Mouse (Mus musculus) Patski (cell line): ENCODE measurements at regions not wholly inside any gene's neighbourhood (a gene's known extent, or its start where the extent isn't known, plus 50 kb on each side); places are given as distances from the start of the nearest gene placed in this dataset.

ENCODE experiments used
- ATAC-seq: fragments of 100-300 bp; one replicate; pipeline ENCODE4 v1.8.0; 2021
- CTCF ChIA-PET: fragments of 350-600 bp; sonication (Branson Sonifier 250); formaldehyde crosslinking; loops from one replicate; lab custom pipeline; 2022; ENCODE audit warnings: inconsistent platforms; lab: Charles Lee
- POLR2A ChIA-PET: fragments of 350-600 bp; sonication (Branson Sonifier 250); formaldehyde crosslinking; loops from one replicate; lab custom pipeline; 2022; ENCODE audit warnings: antibody characterized with exemption, inconsistent platforms; lab: Charles Lee
- DNase-seq: peaks from one replicate; pipeline ENCODE4 v3.0.0-alpha.2; 2011; ENCODE audit warnings: low read depth, low spot score
- H3K27me3 ChIP-seq: fragments of 371-371 bp; one replicate; pipeline ENCODE4 v1.5.1; 2021
- CTCF ChIP-seq: fragments of 100-300 bp; IDR thresholded peaks from one replicate; pipeline ENCODE4 v1.5.1; 2021
- in situ Hi-C: fragments of 300-500 bp; cut with MboI; formaldehyde crosslinking; loops from 3 replicates; pipeline ENCODE4 v1.11.1; 2018; ENCODE audit warnings: low pct_unique_long_range_greater_than_20kb, mixed read lengths

DNA sequence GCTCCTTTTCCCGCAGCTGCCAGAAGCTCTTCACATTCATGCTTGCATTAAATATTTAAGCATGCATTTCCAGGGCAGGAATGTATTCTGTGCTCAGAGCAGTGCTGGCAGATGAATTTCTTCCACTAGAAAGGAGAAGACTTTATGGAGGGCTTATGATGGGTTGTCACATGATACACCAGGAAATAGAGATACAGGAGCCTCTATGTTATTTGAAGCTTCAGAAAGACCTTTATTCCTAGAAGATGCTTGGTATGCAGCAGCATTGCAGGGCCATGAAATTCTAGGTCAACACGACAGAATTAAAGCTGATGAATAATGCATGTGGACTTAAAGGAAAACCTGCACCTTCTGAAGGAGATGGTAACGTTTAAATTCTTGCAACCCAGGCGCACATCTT lies 212.1 kb downstream of the Adgrg6 start:
- TF ChIP-seq CTCF, result no peak
- ChIA-PET CTCF (interaction anchor here (1.0 to 3.0 kb wide), 3 partner anchors 11 to 58 kb away, joined by 4 to 8 read pairs (median 4); no protein-coding TSS in a partner anchor), POLR2A (interaction anchor here (0.6 kb wide), 1 partner anchor 448 kb away, joined by 3 read pairs; no protein-coding TSS in a partner anchor)
- in situ Hi-C loops, result no loop called here
- DNase-seq (no peak), ATAC-seq (no peak)
- peaks cover 8% of the 10 kb centered on the region for H3K27me3 ChIP-seq

- peak; percentile 96 for DNase-seq
- CTCF ChIA-PET, result interaction anchor here (1.0 to 3.0 kb wide), 4 partner anchors 10 to 58 kb away, joined by 3 to 8 read pairs (median 4); no protein-coding TSS in a partner anchor
- POLR2A ChIA-PET, result no interaction called here
- TF ChIP-seq CTCF, result peak; percentile 67
- in situ Hi-C loops, result no loop called here
- H3K27me3 ChIP-seq, result peaks cover 6% of the 10 kb centered on the region
- peak; percentile 98 for ATAC-seq
Observed at GRCm38 (mm10) chr10:14332688-14333117, 212.8 kb downstream of the Adgrg6 start.

DNA sequence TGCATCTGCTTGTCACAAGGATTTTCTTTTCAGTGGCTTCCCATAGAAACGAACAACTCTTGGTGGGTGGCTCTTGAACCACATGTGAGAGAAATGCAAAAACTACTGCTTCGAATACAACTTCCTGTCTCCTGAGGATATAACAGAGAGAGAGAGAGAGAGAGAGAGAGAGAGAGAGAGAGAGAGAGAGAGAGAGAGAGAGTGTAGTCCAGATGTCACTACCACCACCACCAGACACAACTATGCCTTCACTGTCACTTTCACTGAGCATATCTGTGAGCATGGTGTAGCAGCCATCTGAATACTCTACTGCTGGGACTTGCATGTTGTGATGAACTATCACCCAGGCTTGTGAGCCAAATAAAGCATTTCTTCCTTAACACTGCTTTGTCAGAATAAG lies 216.6 kb downstream of the Adgrg6 start:
- ATAC-seq, result no peak
- POLR2A ChIA-PET, result no interaction called here
- in situ Hi-C loops, result loop anchor here (5.0 to 10.0 kb wide), 2 partner anchors 124 to 352 kb away; no protein-coding TSS in a partner anchor

DNA sequence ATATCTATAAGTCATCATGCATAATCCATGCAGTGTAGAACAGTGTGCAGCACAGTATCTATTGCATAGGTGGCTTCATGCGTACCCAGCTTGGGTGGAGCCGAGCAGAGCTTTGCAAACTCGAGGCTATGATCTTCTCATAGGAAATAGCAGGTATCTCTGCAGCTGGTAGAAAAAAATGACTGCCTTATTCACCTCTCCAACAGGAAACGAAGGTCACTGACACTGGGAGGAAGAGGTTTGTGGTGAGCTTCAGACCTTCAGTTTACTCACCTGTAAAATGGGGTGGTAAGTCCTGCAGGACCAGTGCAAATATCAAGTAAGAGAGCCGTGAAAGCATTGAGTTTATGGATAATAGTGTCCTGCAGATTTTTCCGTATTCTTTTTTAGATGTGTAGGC lies 219.2 kb downstream of the Adgrg6 start:
- CTCF ChIA-PET, result no interaction called here
- in situ Hi-C loops, result loop anchor here (5.0 to 10.0 kb wide), 2 partner anchors 121 to 349 kb away; no protein-coding TSS in a partner anchor
- ATAC-seq, result no peak

More for the DNA sequence above, 216.6 kb downstream of the Adgrg6 start:
- CTCF ChIA-PET, result no interaction called here
- DNase-seq, result no peak
- H3K27me3 ChIP-seq, result no peaks in the 10 kb centered on the region
- TF ChIP-seq CTCF, result no peak

GRCm38 (mm10) chr10:14321503-14321902 lies 224.0 kb downstream of the Adgrg6 start:
- ATAC-seq (no peak), DNase-seq (no peak)
- in situ Hi-C loops, result loop anchor here (5.0 to 10.0 kb wide), 3 partner anchors 66 to 749 kb away; no protein-coding TSS in a partner anchor
- H3K27me3 ChIP-seq, result no peaks in the 10 kb centered on the region
- POLR2A ChIA-PET, result interaction anchor here (0.6 kb wide), 1 partner anchor 219 kb away, joined by 6 read pairs; no protein-coding TSS in a partner anchor
- TF ChIP-seq CTCF, result peak; percentile 89
- CTCF ChIA-PET, result interaction anchor here (2.0 kb wide), 1 partner anchor 12 kb away, joined by 8 read pairs; no protein-coding TSS in a partner anchor

More for the DNA sequence above, 219.2 kb downstream of the Adgrg6 start:
- POLR2A ChIA-PET, result no interaction called here
- H3K27me3 ChIP-seq, result no peaks in the 10 kb centered on the region
- DNase-seq, result no peak
- no peak for TF ChIP-seq CTCF

DNA sequence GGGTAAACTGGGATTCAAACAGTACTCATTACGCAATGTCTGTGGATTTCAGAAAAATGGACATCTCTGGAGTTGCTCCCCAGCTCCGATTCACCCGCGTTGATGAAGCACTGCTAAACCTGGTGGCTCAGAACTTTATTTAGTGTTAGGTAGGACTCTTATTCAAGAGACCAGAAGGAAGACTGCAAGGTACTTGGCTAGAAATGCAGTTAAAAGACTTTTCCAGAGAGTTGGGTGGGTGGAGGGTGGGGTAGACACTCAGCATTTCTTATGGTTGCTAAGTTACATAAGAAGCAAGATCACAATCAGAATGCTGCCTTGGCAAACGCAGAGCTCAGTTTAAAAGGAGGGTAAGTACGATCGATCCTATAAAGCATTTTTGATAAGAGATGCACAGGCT lies 230.2 kb downstream of the Adgrg6 start:
- CTCF ChIA-PET, result interaction anchor here (1.1 kb wide), 1 partner anchor 18 kb away, joined by 4 read pairs; no protein-coding TSS in a partner anchor
- no peak for TF ChIP-seq CTCF
- DNase-seq, result no peak
- H3K27me3 ChIP-seq, result peaks cover 4% of the 10 kb centered on the region
- in situ Hi-C loops, result no loop called here
- ATAC-seq, result no peak
- POLR2A ChIA-PET, result no interaction called here

GRCm38 (mm10) chr10:14314607-14315006 lies 230.9 kb downstream of the Adgrg6 start:
- TF ChIP-seq CTCF, result no peak
- ChIA-PET POLR2A (no interaction called here), CTCF (interaction anchor here (1.1 to 1.2 kb wide), 2 partner anchors 11 to 18 kb away, joined by 3 to 4 read pairs; no protein-coding TSS in a partner anchor)
- in situ Hi-C loops, result no loop called here
- no peak for DNase-seq
- ATAC-seq, result no peak
- peaks cover 4% of the 10 kb centered on the region for H3K27me3 ChIP-seq

DNA sequence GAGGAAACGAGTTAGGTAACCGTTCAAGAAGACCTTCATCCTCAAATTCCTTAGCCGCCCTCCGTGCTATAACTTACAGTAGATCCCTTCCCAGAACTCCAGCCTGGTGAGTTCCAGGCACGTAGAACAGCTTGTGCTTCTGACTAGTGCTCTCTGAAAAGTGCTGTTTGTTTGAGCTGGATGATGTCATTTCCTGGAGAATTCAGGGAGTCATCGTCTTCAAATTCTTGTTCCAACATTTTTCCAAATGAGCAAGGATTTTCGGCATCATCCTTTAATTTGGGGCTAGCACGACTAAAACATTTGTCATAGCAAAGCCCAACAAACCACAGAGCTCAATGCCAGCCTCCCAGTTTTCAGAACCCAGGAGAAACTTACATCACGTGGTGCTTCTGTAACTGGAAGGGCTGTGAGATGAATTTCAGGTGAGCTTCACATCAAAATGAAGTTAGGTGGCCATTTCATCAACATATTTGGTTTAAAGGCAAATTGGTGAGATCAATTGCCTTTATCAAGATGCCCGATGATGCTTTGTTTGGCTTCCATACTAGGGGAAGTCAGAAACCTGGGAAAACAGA lies 231.4 kb downstream of the Adgrg6 start:
- in situ Hi-C loops, result no loop called here
- POLR2A ChIA-PET, result no interaction called here
- DNase-seq (no peak), ATAC-seq (no peak)
- peaks cover 8% of the 10 kb centered on the region for H3K27me3 ChIP-seq
- CTCF ChIA-PET, result interaction anchor here (1.1 to 1.2 kb wide), 2 partner anchors 11 to 19 kb away, joined by 3 to 4 read pairs; no protein-coding TSS in a partner anchor
- no peak for TF ChIP-seq CTCF

GRCm38 (mm10) chr10:14312959-14313358 lies 232.5 kb downstream of the Adgrg6 start:
- ATAC-seq, result no peak
- ChIA-PET CTCF (no interaction called here), POLR2A (no interaction called here)
- in situ Hi-C loops, result no loop called here
- no peak for DNase-seq
- H3K27me3 ChIP-seq, result peaks cover 14% of the 10 kb centered on the region
- no peak for TF ChIP-seq CTCF

GRCm38 (mm10) chr10:14311962-14312361 lies 233.5 kb downstream of the Adgrg6 start:
- ATAC-seq (no peak), DNase-seq (no peak)
- CTCF ChIA-PET, result no interaction called here
- H3K27me3 ChIP-seq, result peaks cover 19% of the 10 kb centered on the region
- POLR2A ChIA-PET, result no interaction called here
- in situ Hi-C loops, result no loop called here
- TF ChIP-seq CTCF, result no peak

DNA sequence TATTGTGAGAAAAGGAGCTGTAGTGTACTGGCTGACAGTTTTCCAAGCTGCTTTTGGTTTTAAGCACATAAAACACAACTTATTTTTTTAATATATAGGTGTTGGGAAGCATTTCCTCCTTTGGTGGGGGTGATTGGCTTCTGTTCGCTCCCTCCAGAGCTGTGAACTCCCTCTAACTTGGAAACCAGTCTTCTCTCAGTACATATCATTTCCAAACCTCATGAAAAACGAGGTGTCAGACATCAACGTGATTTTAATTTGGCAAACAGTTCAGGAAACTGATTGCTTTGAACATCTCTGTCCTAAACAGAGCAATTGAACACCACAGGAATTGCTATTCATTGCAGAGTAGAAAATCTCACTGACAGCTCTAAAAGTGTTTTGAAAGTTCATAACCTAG lies 238.6 kb downstream of the Adgrg6 start:
- ATAC-seq, result no peak

More for the DNA sequence above, 238.6 kb downstream of the Adgrg6 start:
- no peak for DNase-seq
- H3K27me3 ChIP-seq, result peaks cover 24% of the 10 kb centered on the region
- CTCF ChIA-PET, result no interaction called here
- POLR2A ChIA-PET, result no interaction called here
- in situ Hi-C loops, result no loop called here
- no peak for TF ChIP-seq CTCF
